In genomic region chr11:118234500-118234899, GRCm38 (mm10) we compare ENCODE assay signal across 9 mouse cellular contexts. TPM values are rescaled to one million over a fixed set of nuclear protein-coding genes. Genes with fewer than 3 reads are reported as not detected.
DNase-seq lines count a peak whose midpoint lies in the region; ATAC-seq and TF ChIP-seq lines count a peak whose summit lies in the region.
"Had no signal": no experiment of that assay in that cellular context is flagged by ENCODE, and none has a peak within 500 bp of the region (broad histone marks: within the 10 kb centered on the region; RNA-seq: fewer than 3 reads in every experiment).

No protein-coding gene starts in this region.

- intact Hi-C loops in left cerebral cortex, postnatal 36 days (cut with DNase I), result no loop called here

- peak; percentile 72 for TF ChIP-seq EP300 in heart, postnatal 0 days (IDR thresholded peaks at IDR 0.05; ENCODE audit: low read depth)

- H3K27ac ChIP-seq in kidney, embryonic 16.5 days (ENCODE audit: low read length), result no peak overlapping the region
- H3K27ac ChIP-seq in heart, postnatal 0 days (ENCODE audit: low read depth), result peak overlapping the region; percentile 79
- H3K27ac ChIP-seq: midbrain, embryonic 10.5 days had no signal

- WGBS in kidney, embryonic 16.5 days, result 59% methylated on average over 6 of the region's 6 CpGs
- WGBS in heart, postnatal 0 days, result 62% methylated on average over 6 of the region's 6 CpGs

- DNase-seq in kidney, adult 18-20 months, result no peak
- peak; percentile 73 to 89 for DNase-seq in heart, adult 9 months (ENCODE audit: low spot score in 2 of 2)
- no peak for DNase-seq in heart, postnatal 0 days (ENCODE audit: low spot score)
- DNase-seq in right cerebral cortex, postnatal 14 days, result no peak
- DNase-seq in left cerebral cortex, postnatal 36 days (ENCODE audit: low spot score in 2 of 2), result no peak
- DNase-seq: right cerebral cortex, postnatal 25 days had no signal

- H3K36me3 ChIP-seq in kidney, embryonic 16.5 days (ENCODE audit: insufficient read depth, low read length), result no peaks in the 10 kb centered on the region
- H3K36me3 ChIP-seq in heart, postnatal 0 days (replicated peaks; ENCODE audit: control insufficient read depth, insufficient read depth, low read length), result no peaks in the 10 kb centered on the region
- H3K36me3 ChIP-seq: midbrain, embryonic 10.5 days had no signal

- H3K4me3 ChIP-seq in kidney, embryonic 16.5 days (ENCODE audit: low read length), result no peak overlapping the region
- no peak overlapping the region for H3K4me3 ChIP-seq in heart, postnatal 0 days (ENCODE audit: low read depth, low read length)
- H3K4me3 ChIP-seq: midbrain, embryonic 10.5 days had no signal

- H3K27me3 ChIP-seq in kidney, embryonic 16.5 days (ENCODE audit: insufficient read depth, low read length), result no peaks in the 10 kb centered on the region
- H3K27me3 ChIP-seq in heart, postnatal 0 days (ENCODE audit: control insufficient read depth, insufficient read depth, low read length), result no peaks in the 10 kb centered on the region

- no peak for ATAC-seq in kidney, embryonic 16.5 days (ENCODE audit: low FRiP score, low TSS enrichment)
- ATAC-seq in heart, postnatal 0 days (ENCODE audit: insufficient read depth, low read depth), result peak; percentile 71
- ATAC-seq in megakaryocyte, adult 5-6 weeks (ENCODE audit: poor library complexity, severe bottlenecking), result peak; percentile 36

- H3K4me2 ChIP-seq in kidney, embryonic 16.5 days (replicated peaks; ENCODE audit: low read depth, low read length), result no peak overlapping the region
- no peak overlapping the region for H3K4me2 ChIP-seq in heart, postnatal 0 days (ENCODE audit: low read depth, low read length)

- no peak for TF ChIP-seq CTCF in heart, postnatal 0 days (IDR thresholded peaks at IDR 0.05; ENCODE audit: low read depth)

- no peaks in the 10 kb centered on the region for H3K9me3 ChIP-seq in kidney, embryonic 16.5 days (ENCODE audit: low read length)
- H3K9me3 ChIP-seq in heart, postnatal 0 days (replicated peaks; ENCODE audit: control insufficient read depth, low read length), result no peaks in the 10 kb centered on the region
- H3K9me3 ChIP-seq: midbrain, embryonic 10.5 days had no signal

- H3K9ac ChIP-seq in kidney, embryonic 16.5 days (replicated peaks; ENCODE audit: low read length), result 0 out of 2 replicates have a peak overlapping the region, but pooled peaks have one; percentile 14
- no peak overlapping the region for H3K9ac ChIP-seq in heart, postnatal 0 days (replicated peaks; ENCODE audit: low read depth, low read length)

- peaks cover 44% of the 10 kb centered on the region for H3K4me1 ChIP-seq in kidney, embryonic 16.5 days (ENCODE audit: insufficient read depth, low read length)
- H3K4me1 ChIP-seq in heart, postnatal 0 days (ENCODE audit: control insufficient read depth, insufficient read depth), result peaks cover 37% of the 10 kb centered on the region

RNA-seq across cellular contexts. Expression of gene Cyth1, which starts 13.9 kb away (rescaled TPM):
- 17.9 and 18.2 TPM in 2 replicates for polyA plus RNA-seq in kidney, embryonic 16.5 days (2015; fragmentation: Nextera tagmentation; extraction: Ambion mirVana)
- 49.8 and 50.1 TPM in 2 replicates for total RNA-seq in heart, postnatal 0 days (2014; rRNA removed; ENCODE audit: low replicate concordance)
- polyA plus RNA-seq in heart, postnatal 0 days (2015; fragmentation: Nextera tagmentation; extraction: Ambion mirVana), result 21.4 TPM in 2 replicates
- 15.9 and 21.9 TPM in 2 replicates for total RNA-seq in megakaryocyte, adult 5-6 weeks (2015)
- total RNA-seq in megakaryocyte, adult 5-6 weeks (2017), result 84.3 and 87.5 TPM in 2 replicates
- 10 to 100 TPM; 65.9 to 67.3 TPM for total RNA-seq in left cerebral cortex, postnatal 36 days (2021)

RNA-seq across cellular contexts. Expression of gene Usp36, which starts 55.5 kb away (rescaled TPM):
- polyA plus RNA-seq in kidney, embryonic 16.5 days (2015; fragmentation: Nextera tagmentation; extraction: Ambion mirVana), result 21.4 and 24.8 TPM in 2 replicates
- total RNA-seq in heart, postnatal 0 days (2014; rRNA removed; ENCODE audit: low replicate concordance), result 10.4 and 18.3 TPM in 2 replicates
- polyA plus RNA-seq in heart, postnatal 0 days (2015; fragmentation: Nextera tagmentation; extraction: Ambion mirVana), result 5.5 and 6.6 TPM in 2 replicates
- 4.4 and 8.4 TPM in 2 replicates for total RNA-seq in megakaryocyte, adult 5-6 weeks (2015)
- total RNA-seq in megakaryocyte, adult 5-6 weeks (2017), result 4.9 and 6.5 TPM in 2 replicates
- 10 to 100 TPM; 26.8 to 32.2 TPM for total RNA-seq in left cerebral cortex, postnatal 36 days (2021)

Comparison
In these comparisons a context has a peak if more than half of its experiments do, and no peak if none do; other contexts are left out.
1. DNase-seq: peak in heart, adult 9 months (2 of 2); none in kidney, adult 18-20 months (single experiment), heart, postnatal 0 days (single experiment), right cerebral cortex, postnatal 14 days (single experiment) and left cerebral cortex, postnatal 36 days (0 of 2).